Mouse (Mus musculus): ENCODE measurements around the gene Morn1.

The Morn1 gene

GRCm38 (mm10) chr4:155190275-155190674 lies 103.9 kb downstream of the Morn1 start:
- DNase-seq (ENCODE audit: low spot score): no peak

All from left cerebral cortex, adult 11 months (tissue).